Mouse (Mus musculus) ES-Bruce4 (cell line): Measurements from ENCODE around the gene Zfp101. TPM values are rescaled to one million over a fixed set of nuclear protein-coding genes. Genes with fewer than 3 reads are reported as not detected.

Experiments used
- H3K27ac ChIP-seq: 2 replicates; pipeline ENCODE4 v1.5.1; 2012; ENCODE audit warnings: low read length, inconsistent platforms; ENCODE audit not compliant: insufficient read depth
- H3K27me3 ChIP-seq: 2 replicates; pipeline ENCODE4 v1.6.1; 2012; ENCODE audit warnings: mild to moderate bottlenecking, low read length, inconsistent platforms; ENCODE audit not compliant: control insufficient read depth, poor library complexity, insufficient read depth, severe bottlenecking
- H3K36me3 ChIP-seq: 2 replicates; pipeline ENCODE4 v1.6.1; 2012; ENCODE audit warnings: inconsistent platforms, mild to moderate bottlenecking, low read length, moderate library complexity; ENCODE audit not compliant: control insufficient read depth, poor library complexity, insufficient read depth, severe bottlenecking
- H3K4me1 ChIP-seq: one replicate; pipeline ENCODE4 v1.8.1; 2011; ENCODE audit warnings: low read length; ENCODE audit not compliant: control insufficient read depth, insufficient read depth
- H3K4me3 ChIP-seq: 2 replicates; pipeline ENCODE4 v1.5.1; 2011; ENCODE audit warnings: low read depth, mild to moderate bottlenecking, low read length
- H3K9ac ChIP-seq: 2 replicates; pipeline ENCODE4 v1.6.1; 2012; ENCODE audit warnings: low read depth, mild to moderate bottlenecking, inconsistent platforms; ENCODE audit not compliant: poor library complexity, severe bottlenecking
- H3K9me3 ChIP-seq: replicated peaks from 2 replicates; pipeline ENCODE4 v1.6.1; 2012; ENCODE audit warnings: mild to moderate bottlenecking, low read length, inconsistent platforms; ENCODE audit not compliant: control insufficient read depth, poor library complexity, insufficient read depth, severe bottlenecking
- CTCF ChIP-seq: IDR thresholded peaks from one replicate; pipeline ENCODE4 v1.8.1; 2011; ENCODE audit warnings: low read depth, low read length
- EP300 ChIP-seq: IDR thresholded peaks from 2 replicates; pipeline ENCODE4 v1.6.1; 2011; ENCODE audit warnings: low read depth, low read length; ENCODE audit not compliant: insufficient read depth
- POLR2A ChIP-seq: IDR thresholded peaks from one replicate; pipeline ENCODE4 v1.8.1; 2011; ENCODE audit warnings: low read length; ENCODE audit not compliant: insufficient read depth
- polyA plus RNA-seq: library from polyadenylated mRNA; stranded (reverse); fragments of >200 nt; gene quantifications from 2 replicates; pipeline ENCODE4 v1.2.4, GENCODE M21; 2011; ENCODE audit warnings: low read depth; ENCODE audit not compliant: missing spikeins, insufficient read depth, insufficient read length

Zfp101 gene
- 14.9 and 19.0 TPM in 2 replicates for polyA plus RNA-seq

GRCm38 (mm10) chr17:33394182-33395034 is at the start of gene Zfp101:
TSS of gene Zfp101 (minus strand) at chr17:33394641.
- no peaks in the 10 kb centered on the region for H3K9me3 ChIP-seq
- H3K27me3 ChIP-seq = no peaks in the 10 kb centered on the region
- H3K4me3 ChIP-seq = peak within 1 kb of the TSS; percentile 93
- H3K9ac ChIP-seq = peak within 1 kb of the TSS; percentile 44
- H3K36me3 ChIP-seq = no peaks in the 10 kb centered on the region
- no peak for TF ChIP-seq EP300
- no peak for TF ChIP-seq POLR2A
- TF ChIP-seq CTCF = no peak
- H3K4me1 ChIP-seq = no peaks in the 10 kb centered on the region
- no peak within 1 kb of the TSS for H3K27ac ChIP-seq

- H3K4me3 ChIP-seq = no peak overlapping the region
- no peak overlapping the region for H3K27ac ChIP-seq
- no peaks in the 10 kb centered on the region for H3K4me1 ChIP-seq
- no peaks in the 10 kb centered on the region for H3K9me3 ChIP-seq
- no peaks in the 10 kb centered on the region for H3K36me3 ChIP-seq
- H3K27me3 ChIP-seq = no peaks in the 10 kb centered on the region
- no peak overlapping the region for H3K9ac ChIP-seq
- TF ChIP-seq CTCF (no peak), EP300 (no peak), POLR2A (no peak)
Measured at GRCm38 (mm10) chr17:33441159-33441558, 46.7 kb upstream of the Zfp101 start.

DNA sequence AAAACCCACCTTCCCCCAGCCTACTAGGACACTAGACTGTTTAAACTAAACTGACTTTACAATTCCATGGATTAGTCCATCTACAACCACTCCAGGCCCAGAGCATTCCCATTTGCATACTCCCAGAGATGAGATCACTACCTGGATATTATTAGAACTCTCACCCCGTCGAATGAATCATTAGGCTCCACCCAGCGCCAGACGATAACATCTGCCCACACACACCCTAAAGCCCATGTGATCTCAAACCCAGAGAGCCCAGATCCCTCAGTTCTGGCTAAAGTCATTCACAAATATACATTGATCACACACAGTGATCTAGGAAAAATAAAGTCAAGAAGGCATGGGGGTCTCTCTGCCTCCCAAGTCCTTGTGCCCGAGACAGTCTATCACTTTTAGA is 45.5 kb upstream of the Zfp101 start:
- no peaks in the 10 kb centered on the region for H3K36me3 ChIP-seq
- H3K9me3 ChIP-seq = no peaks in the 10 kb centered on the region
- no peak overlapping the region for H3K27ac ChIP-seq
- no peak for TF ChIP-seq EP300
- TF ChIP-seq CTCF = no peak
- no peak for TF ChIP-seq POLR2A
- H3K4me3 ChIP-seq = no peak overlapping the region
- H3K27me3 ChIP-seq = no peaks in the 10 kb centered on the region
- no peaks in the 10 kb centered on the region for H3K4me1 ChIP-seq
- no peak overlapping the region for H3K9ac ChIP-seq

DNA sequence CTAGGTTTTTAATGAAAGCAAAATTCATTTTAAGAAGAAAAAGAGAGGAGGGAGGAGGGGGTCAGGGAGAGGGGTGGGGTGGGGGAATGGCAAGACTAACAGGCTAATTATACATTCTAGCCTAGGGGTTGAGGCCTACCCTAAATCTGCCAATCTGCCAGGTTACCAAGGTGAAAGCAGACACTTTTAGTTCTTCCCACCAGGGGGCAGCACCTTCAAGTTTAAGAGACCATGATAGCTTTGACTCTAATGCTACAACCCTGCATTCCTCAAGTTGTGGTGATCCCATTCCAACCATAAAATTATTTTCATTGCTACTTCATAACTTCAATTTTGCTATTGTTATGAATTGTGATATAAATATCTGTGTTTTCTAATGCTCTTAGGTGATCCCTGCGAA is 44.7 kb upstream of the Zfp101 start:
- Histone ChIP-seq H3K36me3 (no peaks in the 10 kb centered on the region), H3K9me3 (no peaks in the 10 kb centered on the region), H3K27me3 (no peaks in the 10 kb centered on the region), H3K9ac (no peak overlapping the region), H3K4me1 (no peaks in the 10 kb centered on the region), H3K4me3 (no peak overlapping the region), H3K27ac (no peak overlapping the region)
- TF ChIP-seq EP300 (no peak), CTCF (no peak), POLR2A (no peak)

DNA sequence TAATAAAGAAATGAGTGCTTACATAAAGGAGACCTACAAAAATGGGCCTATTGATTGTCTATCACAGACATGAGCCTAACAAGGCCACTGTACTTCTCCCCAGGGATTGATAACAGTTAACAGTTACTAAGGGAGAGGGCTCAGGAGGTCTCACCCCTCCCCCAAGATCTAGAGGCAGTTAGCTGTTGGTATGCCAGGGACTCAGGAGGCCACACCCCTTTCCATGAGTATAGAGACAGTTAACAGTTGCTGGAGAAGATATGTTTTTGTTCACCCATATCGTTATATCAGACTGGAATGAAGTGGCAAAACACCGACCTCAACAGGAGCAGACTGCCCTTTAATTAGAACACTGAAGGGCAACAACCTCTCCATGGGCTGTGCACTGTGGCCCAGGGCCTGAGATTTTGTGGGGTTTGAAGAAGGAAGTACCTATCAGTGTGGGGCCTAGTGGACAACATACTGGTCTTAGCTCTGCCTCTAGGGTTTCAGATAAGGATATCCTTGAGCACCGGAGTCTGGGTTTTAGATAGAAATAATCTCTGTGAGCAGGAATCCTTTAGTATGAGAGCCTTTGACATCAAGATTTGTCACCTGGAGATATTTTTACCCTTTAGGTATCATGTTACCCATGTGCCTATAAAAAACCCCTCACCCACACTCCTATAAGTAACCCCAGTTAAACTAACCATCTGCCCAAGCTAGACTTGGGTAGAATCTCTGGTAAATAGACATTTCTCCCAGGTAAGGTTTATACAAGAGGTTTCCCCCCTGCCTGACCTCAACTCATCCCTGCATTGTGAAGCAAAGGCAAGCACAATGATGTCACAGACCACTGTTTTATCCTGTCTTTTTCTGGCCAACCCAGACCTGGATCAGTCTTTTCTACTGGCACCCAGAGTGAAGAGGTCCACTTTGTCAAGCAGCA is 37.8 kb upstream of the Zfp101 start, which contains the start of gene Actl9:
Gene Actl9 (plus strand): TSS at position 878 of the 928 bp plus-strand sequence.
- TF ChIP-seq CTCF = no peak
- TF ChIP-seq EP300 = no peak
- TF ChIP-seq POLR2A = no peak
- Histone ChIP-seq H3K4me3 (no peak within 1 kb of the TSS), H3K27me3 (no peaks in the 10 kb centered on the region), H3K36me3 (no peaks in the 10 kb centered on the region), H3K27ac (no peak within 1 kb of the TSS), H3K4me1 (no peaks in the 10 kb centered on the region), H3K9me3 (no peaks in the 10 kb centered on the region), H3K9ac (no peak within 1 kb of the TSS)

DNA sequence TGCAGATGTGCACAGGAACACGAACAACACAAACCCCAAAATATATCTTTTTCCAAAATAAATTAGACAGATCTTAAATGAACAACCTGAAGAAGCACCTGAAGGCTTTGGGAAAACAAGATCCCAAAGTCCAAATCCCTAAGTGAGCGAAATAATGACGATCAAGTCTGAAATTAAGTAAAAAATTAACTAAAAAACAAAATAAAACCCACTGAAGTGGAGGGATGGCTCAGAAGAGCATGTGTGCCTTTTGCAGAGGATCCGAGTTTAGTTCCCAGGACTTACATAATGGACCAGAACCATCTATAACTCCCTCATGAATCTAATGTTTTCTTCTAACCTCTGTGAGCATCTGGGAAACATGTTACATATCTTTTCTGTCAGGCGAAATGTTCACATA is 2.2 kb downstream of the Zfp101 start:
- Histone ChIP-seq H3K4me3 (no peak overlapping the region), H3K9me3 (no peaks in the 10 kb centered on the region), H3K27me3 (no peaks in the 10 kb centered on the region), H3K9ac (no peak overlapping the region), H3K36me3 (no peaks in the 10 kb centered on the region), H3K4me1 (no peaks in the 10 kb centered on the region), H3K27ac (no peak overlapping the region)
- TF ChIP-seq CTCF (no peak), POLR2A (no peak), EP300 (no peak)
